Mouse (Mus musculus): ENCODE data around the gene Olfr316. TPM values are rescaled to one million over a fixed set of nuclear protein-coding genes. Genes with fewer than 3 reads are reported as not detected.

Olfr316 gene
- total RNA-seq, 2 experiments from 2014 or later, result not detected

DNA sequence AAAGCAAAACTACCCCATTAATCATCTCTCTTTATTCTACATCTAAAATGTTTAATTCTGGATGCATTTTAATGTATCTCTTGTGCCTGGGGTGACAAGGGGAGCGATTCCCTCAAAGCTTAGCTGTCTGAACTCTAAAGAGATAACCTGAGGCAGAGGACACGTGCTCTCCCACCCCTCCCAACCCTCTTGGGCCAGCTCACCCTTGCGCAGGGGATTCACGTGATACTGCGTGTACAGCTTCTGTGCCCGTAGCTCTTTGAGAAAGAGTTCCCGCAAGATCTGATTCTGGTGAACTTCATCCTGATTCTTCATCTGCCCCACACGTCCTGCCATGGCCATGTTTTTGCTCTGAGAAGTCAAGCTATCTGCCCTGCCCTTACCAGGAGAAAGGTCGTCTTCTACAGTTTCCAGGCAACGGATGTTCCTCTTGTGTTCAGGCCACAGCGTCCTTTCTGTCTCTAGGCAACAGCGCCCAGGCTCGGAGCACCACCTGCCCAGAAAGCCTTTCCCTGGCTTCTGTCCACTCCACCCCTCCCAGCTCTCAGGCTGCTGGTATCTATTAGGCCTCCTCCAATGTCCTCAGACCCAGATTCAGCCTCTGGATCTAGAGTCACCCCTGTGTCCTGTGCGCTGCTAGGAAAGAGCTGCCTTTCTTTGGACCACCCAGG, 49.2 kb downstream of the Olfr316 start, which contains the start of gene Fam183b:
Fam183b (minus strand) TSS at position 403 of the 671 bp plus-strand sequence.
- ATAC-seq (replicated peaks; ENCODE audit: low FRiP score, poor library complexity, severe bottlenecking), result no peak; the same call in 1 of the 2 replicates

DNA sequence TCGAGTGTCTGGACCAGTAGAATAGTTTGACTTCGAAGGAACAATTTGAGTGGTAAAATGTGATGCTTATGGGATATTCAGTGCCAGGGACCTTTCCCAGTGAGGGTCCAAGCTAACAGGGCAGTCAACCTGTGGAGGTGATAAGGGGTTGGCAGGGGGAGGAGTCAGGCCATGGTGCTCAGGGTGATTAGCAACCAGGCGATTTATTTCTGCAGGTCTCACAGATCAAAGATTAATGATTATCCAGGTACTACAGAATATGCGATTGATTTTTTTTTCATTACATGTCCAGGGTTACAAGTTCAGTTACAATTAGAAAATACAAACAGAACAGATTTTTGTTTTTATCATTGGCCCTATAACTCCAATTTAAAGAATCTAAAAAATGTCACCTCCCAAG, 51.3 kb downstream of the Olfr316 start:
- no peak for ATAC-seq (replicated peaks; ENCODE audit: low FRiP score, poor library complexity, severe bottlenecking)

DNA sequence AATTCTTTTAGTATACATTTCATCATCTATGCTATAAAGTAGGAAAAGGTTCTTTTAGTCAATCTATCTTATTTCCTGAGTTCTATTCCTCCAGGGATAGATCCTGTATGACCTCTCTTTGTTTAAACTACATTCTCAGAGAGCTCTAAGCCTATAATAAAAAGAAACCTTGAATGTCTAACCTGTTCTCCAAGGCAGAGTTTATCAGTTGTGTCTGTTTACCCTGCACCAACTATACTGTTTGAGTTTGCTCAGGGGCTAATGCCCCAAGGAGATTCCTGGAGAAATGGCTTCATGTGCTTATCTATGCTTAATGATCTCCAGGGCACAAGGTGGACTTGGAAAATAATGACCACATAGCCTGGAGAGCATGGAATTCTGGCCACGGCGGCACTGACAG, 51.9 kb downstream of the Olfr316 start:
- ATAC-seq (replicated peaks; ENCODE audit: low FRiP score, poor library complexity, severe bottlenecking), result no peak

Other genes with a start within 250 kb of the Olfr316 start
- gene Olfr330, start 217.9 kb upstream of the Olfr316 start, total RNA-seq (2015; ENCODE audit: low replicate concordance), result not detected in 2 replicates
- not detected in 2 replicates for gene Olfr330, start 217.9 kb upstream of the Olfr316 start, total RNA-seq (2017; ENCODE audit: low replicate concordance)
- gene Olfr329-ps, start 206.3 kb upstream of the Olfr316 start, total RNA-seq (2015; ENCODE audit: low replicate concordance), result not detected in 2 replicates
- not detected in 2 replicates for gene Olfr329-ps, start 206.3 kb upstream of the Olfr316 start, total RNA-seq (2017; ENCODE audit: low replicate concordance)
- not detected in 2 replicates for gene Olfr328, start 197.1 kb upstream of the Olfr316 start, total RNA-seq (2015; ENCODE audit: low replicate concordance)
- gene Olfr328, start 197.1 kb upstream of the Olfr316 start, total RNA-seq (2017; ENCODE audit: low replicate concordance), result 0.42 TPM in 1 of 2 replicates, not detected in the other
- not detected in 2 replicates for gene Olfr224, start 182.2 kb upstream of the Olfr316 start, total RNA-seq (2015; ENCODE audit: low replicate concordance)
- gene Olfr224, start 182.2 kb upstream of the Olfr316 start, total RNA-seq (2017; ENCODE audit: low replicate concordance), result not detected in 2 replicates
- gene Olfr325, start 175.0 kb upstream of the Olfr316 start, total RNA-seq (2015; ENCODE audit: low replicate concordance), result not detected in 2 replicates
- not detected in 2 replicates for gene Olfr325, start 175.0 kb upstream of the Olfr316 start, total RNA-seq (2017; ENCODE audit: low replicate concordance)
- gene Olfr324, start 157.6 kb upstream of the Olfr316 start, total RNA-seq (2015; ENCODE audit: low replicate concordance), result not detected in 2 replicates
- gene Olfr324, start 157.6 kb upstream of the Olfr316 start, total RNA-seq (2017; ENCODE audit: low replicate concordance), result 0.14 TPM in 1 of 2 replicates, not detected in the other
- not detected in 2 replicates for gene 2210407C18Rik, start 136.7 kb upstream of the Olfr316 start, total RNA-seq (2015; ENCODE audit: low replicate concordance)
- gene 2210407C18Rik, start 136.7 kb upstream of the Olfr316 start, total RNA-seq (2017; ENCODE audit: low replicate concordance), result not detected in 2 replicates
- 3.5 TPM in 1 of 2 replicates, not detected in the other for gene Olfr323, start 122.2 kb upstream of the Olfr316 start, total RNA-seq (2015; ENCODE audit: low replicate concordance)
- gene Olfr323, start 122.2 kb upstream of the Olfr316 start, total RNA-seq (2017; ENCODE audit: low replicate concordance), result not detected in 2 replicates
- gene Trim58, start 112.3 kb upstream of the Olfr316 start, total RNA-seq (2015; ENCODE audit: low replicate concordance), result 320 and 369 TPM in 2 replicates
- 372 and 438 TPM in 2 replicates for gene Trim58, start 112.3 kb upstream of the Olfr316 start, total RNA-seq (2017; ENCODE audit: low replicate concordance)
- gene Olfr322, start 94.0 kb upstream of the Olfr316 start, total RNA-seq (2015; ENCODE audit: low replicate concordance), result 0.38 and 1.0 TPM in 2 replicates
- gene Olfr322, start 94.0 kb upstream of the Olfr316 start, total RNA-seq (2017; ENCODE audit: low replicate concordance), result 0.42 and 1.0 TPM in 2 replicates
- gene Olfr320, start 71.6 kb upstream of the Olfr316 start, total RNA-seq (2015; ENCODE audit: low replicate concordance), result not detected in 2 replicates
- gene Olfr320, start 71.6 kb upstream of the Olfr316 start, total RNA-seq (2017; ENCODE audit: low replicate concordance), result not detected in 2 replicates
- not detected in 2 replicates for gene Olfr319, start 53.6 kb upstream of the Olfr316 start, total RNA-seq (2015; ENCODE audit: low replicate concordance)
- not detected in 2 replicates for gene Olfr319, start 53.6 kb upstream of the Olfr316 start, total RNA-seq (2017; ENCODE audit: low replicate concordance)
- gene Olfr318, start 28.7 kb upstream of the Olfr316 start, total RNA-seq (2015; ENCODE audit: low replicate concordance), result not detected in 2 replicates
- gene Olfr318, start 28.7 kb upstream of the Olfr316 start, total RNA-seq (2017; ENCODE audit: low replicate concordance), result not detected in 2 replicates
- not detected in 2 replicates for gene Olfr317, start 13.5 kb upstream of the Olfr316 start, total RNA-seq (2015; ENCODE audit: low replicate concordance)
- gene Olfr317, start 13.5 kb upstream of the Olfr316 start, total RNA-seq (2017; ENCODE audit: low replicate concordance), result not detected in 2 replicates
- gene Olfr315, start 20.5 kb downstream of the Olfr316 start, total RNA-seq (2015; ENCODE audit: low replicate concordance), result not detected in 2 replicates
- gene Olfr315, start 20.5 kb downstream of the Olfr316 start, total RNA-seq (2017; ENCODE audit: low replicate concordance), result not detected in 2 replicates
- gene Olfr314, start 30.2 kb downstream of the Olfr316 start, total RNA-seq (2015; ENCODE audit: low replicate concordance), result not detected in 2 replicates
- not detected in 2 replicates for gene Olfr314, start 30.2 kb downstream of the Olfr316 start, total RNA-seq (2017; ENCODE audit: low replicate concordance)
- not detected in 2 replicates for gene Fam183b, start 49.2 kb downstream of the Olfr316 start, total RNA-seq (2015; ENCODE audit: low replicate concordance)
- gene Fam183b, start 49.2 kb downstream of the Olfr316 start, total RNA-seq (2017; ENCODE audit: low replicate concordance), result not detected in 2 replicates
- gene Olfr313, start 62.3 kb downstream of the Olfr316 start, total RNA-seq (2015; ENCODE audit: low replicate concordance), result not detected in 2 replicates
- not detected in 2 replicates for gene Olfr313, start 62.3 kb downstream of the Olfr316 start, total RNA-seq (2017; ENCODE audit: low replicate concordance)
- gene Olfr312, start 76.5 kb downstream of the Olfr316 start, total RNA-seq (2015; ENCODE audit: low replicate concordance), result not detected in 2 replicates
- gene Olfr312, start 76.5 kb downstream of the Olfr316 start, total RNA-seq (2017; ENCODE audit: low replicate concordance), result 0.42 TPM in 1 of 2 replicates, not detected in the other
- gene Olfr311, start 86.5 kb downstream of the Olfr316 start, total RNA-seq (2015; ENCODE audit: low replicate concordance), result not detected in 2 replicates
- gene Olfr311, start 86.5 kb downstream of the Olfr316 start, total RNA-seq (2017; ENCODE audit: low replicate concordance), result not detected in 2 replicates
- gene Gm12258, start 94.4 kb downstream of the Olfr316 start, total RNA-seq (2015; ENCODE audit: low replicate concordance), result 19.2 and 31.1 TPM in 2 replicates
- 20.1 and 38.3 TPM in 2 replicates for gene Gm12258, start 94.4 kb downstream of the Olfr316 start, total RNA-seq (2017; ENCODE audit: low replicate concordance)
- 0.63 and 1.7 TPM in 2 replicates for gene 2810021J22Rik, start 114.5 kb downstream of the Olfr316 start, total RNA-seq (2015; ENCODE audit: low replicate concordance)
- gene 2810021J22Rik, start 114.5 kb downstream of the Olfr316 start, total RNA-seq (2017; ENCODE audit: low replicate concordance), result 2.0 and 2.1 TPM in 2 replicates
- gene Zfp39, start 151.5 kb downstream of the Olfr316 start, total RNA-seq (2015; ENCODE audit: low replicate concordance), result 15.2 and 23.4 TPM in 2 replicates
- gene Zfp39, start 151.5 kb downstream of the Olfr316 start, total RNA-seq (2017; ENCODE audit: low replicate concordance), result 18.3 and 19.8 TPM in 2 replicates
- gene Btnl10, start 165.2 kb downstream of the Olfr316 start, total RNA-seq (2015; ENCODE audit: low replicate concordance), result 296 and 325 TPM in 2 replicates
- gene Btnl10, start 165.2 kb downstream of the Olfr316 start, total RNA-seq (2017; ENCODE audit: low replicate concordance), result 491 and 558 TPM in 2 replicates
- gene Rnf187, start 186.2 kb downstream of the Olfr316 start, total RNA-seq (2015; ENCODE audit: low replicate concordance), result 18.6 and 23.6 TPM in 2 replicates
- gene Rnf187, start 186.2 kb downstream of the Olfr316 start, total RNA-seq (2017; ENCODE audit: low replicate concordance), result 32.3 and 36.6 TPM in 2 replicates
- 7.5 and 25.9 TPM in 2 replicates for gene Hist3h2ba, start 196.2 kb downstream of the Olfr316 start, total RNA-seq (2015; ENCODE audit: low replicate concordance)
- gene Hist3h2ba, start 196.2 kb downstream of the Olfr316 start, total RNA-seq (2017; ENCODE audit: low replicate concordance), result 40.6 and 51.9 TPM in 2 replicates
- 30.5 and 41.5 TPM in 2 replicates for gene Hist3h2a, start 202.0 kb downstream of the Olfr316 start, total RNA-seq (2015; ENCODE audit: low replicate concordance)
- 255 and 279 TPM in 2 replicates for gene Hist3h2a, start 202.0 kb downstream of the Olfr316 start, total RNA-seq (2017; ENCODE audit: low replicate concordance)
- gene Trim17, start 202.0 kb downstream of the Olfr316 start, total RNA-seq (2015; ENCODE audit: low replicate concordance), result 0.63 TPM in 1 of 2 replicates, not detected in the other
- 1.5 TPM in 1 of 2 replicates, not detected in the other for gene Trim17, start 202.0 kb downstream of the Olfr316 start, total RNA-seq (2017; ENCODE audit: low replicate concordance)
- gene Trim11, start 225.4 kb downstream of the Olfr316 start, total RNA-seq (2015; ENCODE audit: low replicate concordance), result 6.7 and 11.1 TPM in 2 replicates
- 8.1 and 10.8 TPM in 2 replicates for gene Trim11, start 225.4 kb downstream of the Olfr316 start, total RNA-seq (2017; ENCODE audit: low replicate concordance)